Mouse (Mus musculus): ENCODE data around the gene Hist2h3c1.
"Not testable (repeated sequence)": the region's sequence is repeated elsewhere in the genome, so short reads cannot be mapped to it uniquely, and the experiment has no call there.

Gene Hist2h3c1

GRCm38 (mm10) chr3:96284457-96284856, 38.0 kb downstream of the Hist2h3c1 start:
- no peak for DNase-seq (ENCODE audit: low spot score in 2 of 2)

GRCm38 (mm10) chr3:96287334-96287733, 40.8 kb downstream of the Hist2h3c1 start:
- not testable (repeated sequence) for DNase-seq (ENCODE audit: low spot score in 2 of 2)

DNA sequence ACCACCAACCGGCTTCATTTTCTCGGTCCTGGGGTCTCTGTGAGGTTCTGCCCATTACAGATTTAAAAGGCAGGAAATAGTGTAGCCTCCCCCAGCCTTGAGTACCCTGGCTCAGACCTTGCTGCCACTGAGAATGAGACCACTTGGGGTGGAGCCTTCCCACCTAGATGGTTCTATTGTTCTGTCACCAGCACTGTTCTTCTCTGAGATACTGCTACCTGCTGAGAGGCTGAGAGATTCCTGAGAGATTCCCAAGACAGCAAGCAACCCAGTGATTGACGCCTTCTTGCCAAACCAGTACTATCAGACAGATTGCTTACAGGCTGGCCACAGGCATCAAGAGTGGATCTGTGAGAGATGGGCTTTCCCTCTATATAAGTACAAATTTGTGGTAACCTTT, 42.7 kb downstream of the Hist2h3c1 start:
- no peak for DNase-seq (ENCODE audit: low spot score in 2 of 2)

- DNase-seq (ENCODE audit: low spot score in 2 of 2), result not testable (repeated sequence)
Measured at GRCm38 (mm10) chr3:96290727-96291126, 44.2 kb downstream of the Hist2h3c1 start.

- no peak for DNase-seq (ENCODE audit: low spot score in 2 of 2)
Measured at GRCm38 (mm10) chr3:96292641-96293040, 46.2 kb downstream of the Hist2h3c1 start.

GRCm38 (mm10) chr3:96293368-96293767, 46.9 kb downstream of the Hist2h3c1 start:
- DNase-seq (ENCODE audit: low spot score in 2 of 2), result no peak

- DNase-seq (ENCODE audit: low spot score in 2 of 2), result no peak
Measured at GRCm38 (mm10) chr3:96293787-96294186, 47.3 kb downstream of the Hist2h3c1 start, which contains the start of gene Fcgr1. TSS of gene Fcgr1 (minus strand) at chr3:96293969.

Data from spleen, postnatal 14 days (tissue).